Mouse (Mus musculus) cerebellum, postnatal 10 days (tissue): ENCODE measurements around the gene Pisd.
"Not testable (repeated sequence)": the region's sequence is repeated elsewhere in the genome, so short reads cannot be mapped to it uniquely, and the experiment has no call there.

ENCODE experiments used
- DNase-seq, 2 experiments: peaks; one replicate each; pipeline ENCODE4 v3.0.0; 2021; ENCODE audit warnings: mixed read lengths in 2 of 2

Pisd gene

GRCm38 (mm10) chr5:32785313-32785915 lies at the start of gene Pisd:
TSS of gene Pisd (minus strand) at chr5:32785646.
- DNase-seq = peak; percentile 98

GRCm38 (mm10) chr5:32834497-32834896 lies 49.1 kb upstream of the Pisd start:
- no peak for DNase-seq

GRCm38 (mm10) chr5:32830054-32830453 lies 44.6 kb upstream of the Pisd start:
- DNase-seq = no peak

- DNase-seq = not testable (repeated sequence)
Measured at GRCm38 (mm10) chr5:32828766-32829165, 43.3 kb upstream of the Pisd start.

- DNase-seq = no peak
Measured at GRCm38 (mm10) chr5:32827009-32827408, 41.6 kb upstream of the Pisd start, which contains the start of gene Gm20671. TSS of gene Gm20671 (minus strand) at chr5:32827109.

GRCm38 (mm10) chr5:32820471-32820870 lies 35.0 kb upstream of the Pisd start:
- DNase-seq = no peak

GRCm38 (mm10) chr5:32815396-32815795 lies 29.9 kb upstream of the Pisd start:
- DNase-seq = peak; percentile 25 to 28

GRCm38 (mm10) chr5:32786454-32786853 lies 1.0 kb upstream of the Pisd start:
- DNase-seq = not testable (repeated sequence)

- no peak for DNase-seq
Measured at GRCm38 (mm10) chr5:32784726-32785125, 720 bp downstream of the Pisd start.

- DNase-seq = no peak
Measured at GRCm38 (mm10) chr5:32781596-32781995, 3.9 kb downstream of the Pisd start.

GRCm38 (mm10) chr5:32778168-32778567 lies 7.3 kb downstream of the Pisd start:
- no peak for DNase-seq

GRCm38 (mm10) chr5:32772361-32772760 lies 13.1 kb downstream of the Pisd start:
- no peak for DNase-seq

GRCm38 (mm10) chr5:32767636-32768373 lies 17.6 kb downstream of the Pisd start:
- no peak for DNase-seq

GRCm38 (mm10) chr5:32767004-32767403 lies 18.4 kb downstream of the Pisd start:
- DNase-seq = no peak

- DNase-seq = no peak
Measured at GRCm38 (mm10) chr5:32761566-32762140, 23.8 kb downstream of the Pisd start.

- DNase-seq = no peak
Measured at GRCm38 (mm10) chr5:32760787-32761186, 24.7 kb downstream of the Pisd start.

- not testable (repeated sequence) for DNase-seq
Measured at GRCm38 (mm10) chr5:32760352-32760751, 25.1 kb downstream of the Pisd start.

- DNase-seq = no peak
Measured at GRCm38 (mm10) chr5:32759662-32760061, 25.8 kb downstream of the Pisd start.

- no peak for DNase-seq
Measured at GRCm38 (mm10) chr5:32756141-32756540, 29.3 kb downstream of the Pisd start.

- DNase-seq = no peak
Measured at GRCm38 (mm10) chr5:32751736-32752135, 33.7 kb downstream of the Pisd start.

- no peak for DNase-seq
Measured at GRCm38 (mm10) chr5:32748936-32749335, 36.5 kb downstream of the Pisd start.

GRCm38 (mm10) chr5:32747650-32748375 lies 37.6 kb downstream of the Pisd start:
- DNase-seq = peak; percentile 72 to 77
